Comparison of ENCODE assay signal across 8 mouse cellular contexts in genomic region chr13:49371428-49371899, GRCm38 (mm10). TPM values are rescaled to one million over a fixed set of nuclear protein-coding genes. Genes with fewer than 3 reads are reported as not detected.
DNase-seq lines count a peak whose midpoint lies in the region; ATAC-seq and TF ChIP-seq lines count a peak whose summit lies in the region.

No protein-coding gene starts in this region.

- WGBS in spleen, adult 2 months, result 21% methylated on average over 3 of the region's 3 CpGs
- 22% methylated on average over 3 of the region's 3 CpGs for WGBS in embryonic facial prominence, embryonic 15.5 days
- 23% methylated on average over 3 of the region's 3 CpGs for WGBS in liver, embryonic 16.5 days (ENCODE audit: insufficient replicate concordance)
- WGBS in neural tube, embryonic 11.5 days, result 33% methylated on average over 3 of the region's 3 CpGs

- peaks cover 10% of the 10 kb centered on the region for H3K36me3 ChIP-seq in spleen, adult 2 months (ENCODE audit: control insufficient read depth, insufficient read depth, low read length)
- H3K36me3 ChIP-seq in embryonic facial prominence, embryonic 15.5 days, result peaks cover 27% of the 10 kb centered on the region
- H3K36me3 ChIP-seq in liver, embryonic 16.5 days (ENCODE audit: control insufficient read depth, insufficient read depth), result peaks cover 2% of the 10 kb centered on the region; the same call in 1 of the 2 replicates
- H3K36me3 ChIP-seq in neural tube, embryonic 11.5 days (ENCODE audit: control insufficient read depth, insufficient read depth, low read length), result peaks cover 4% of the 10 kb centered on the region; the same call in 1 of the 2 replicates

- intact Hi-C loops in heart, postnatal 14 days (cut with DNase I), result loop anchor here (10.0 kb wide), 1 partner anchor 157 kb away; the partner anchor contains the start of gene Card19

- no peaks in the 10 kb centered on the region for H3K9me3 ChIP-seq in embryonic facial prominence, embryonic 15.5 days (replicated peaks)
- H3K9me3 ChIP-seq in liver, embryonic 16.5 days (replicated peaks; ENCODE audit: control insufficient read depth, low read length), result no peaks in the 10 kb centered on the region
- no peaks in the 10 kb centered on the region for H3K9me3 ChIP-seq in neural tube, embryonic 11.5 days (ENCODE audit: control insufficient read depth, low read length)

- peak overlapping the region; percentile 49 for H3K27ac ChIP-seq in spleen, adult 2 months (ENCODE audit: insufficient read depth, low read length)
- H3K27ac ChIP-seq in embryonic facial prominence, embryonic 15.5 days (replicated peaks), result 0 out of 2 replicates have a peak overlapping the region, but pooled peaks have one; percentile 48
- peak overlapping the region; percentile 48 for H3K27ac ChIP-seq in liver, embryonic 16.5 days (ENCODE audit: low read length)
- peak overlapping the region; percentile 67 for H3K27ac ChIP-seq in neural tube, embryonic 11.5 days (ENCODE audit: low read depth, low read length)

- DNase-seq in spleen, adult 2 months (ENCODE audit: low read depth in 1 of 2, low spot score in 2 of 2), result peak in 1 of 2 experiments; percentile 45
- DNase-seq in spleen, postnatal 14 days (ENCODE audit: low spot score in 2 of 2), result no peak
- peak; percentile 79 for DNase-seq in heart, postnatal 14 days
- peak; percentile 91 for DNase-seq in kidney, postnatal 14 days
- DNase-seq in neural tube, embryonic 11.5 days (ENCODE audit: low spot score), result peak; percentile 36
- peak; percentile 77 for DNase-seq in thymus, postnatal 4 days

- no peaks in the 10 kb centered on the region for H3K27me3 ChIP-seq in spleen, adult 2 months (ENCODE audit: control insufficient read depth, insufficient read depth, low read length)
- H3K27me3 ChIP-seq in embryonic facial prominence, embryonic 15.5 days, result no peaks in the 10 kb centered on the region
- no peaks in the 10 kb centered on the region for H3K27me3 ChIP-seq in liver, embryonic 16.5 days (ENCODE audit: control insufficient read depth, insufficient read depth, low read depth, low read length)
- H3K27me3 ChIP-seq in neural tube, embryonic 11.5 days (ENCODE audit: control insufficient read depth, insufficient read depth, low read length), result no peaks in the 10 kb centered on the region

- H3K4me1 ChIP-seq in spleen, adult 2 months (ENCODE audit: control insufficient read depth, insufficient read depth, insufficient read length), result peaks cover 15% of the 10 kb centered on the region; the same call in 1 of the 2 replicates
- peaks cover 12% of the 10 kb centered on the region for H3K4me1 ChIP-seq in embryonic facial prominence, embryonic 15.5 days
- peaks cover 15% of the 10 kb centered on the region for H3K4me1 ChIP-seq in liver, embryonic 16.5 days (ENCODE audit: control insufficient read depth, low read depth, low read length)
- 0 out of 2 replicates have a peak, but pooled peaks cover 2% of the 10 kb centered on the region for H3K4me1 ChIP-seq in neural tube, embryonic 11.5 days (ENCODE audit: control insufficient read depth, insufficient read depth, low read length)

- ATAC-seq in embryonic facial prominence, embryonic 15.5 days (ENCODE audit: insufficient number of reproducible peaks, low FRiP score, low TSS enrichment, low read depth), result peak; percentile 51; the same call in 1 of the 2 replicates
- peak; percentile 78 for ATAC-seq in liver, embryonic 16.5 days (ENCODE audit: low read depth)
- ATAC-seq in neural tube, embryonic 11.5 days (ENCODE audit: insufficient read depth, low FRiP score, low TSS enrichment), result peak; percentile 48; the same call in 1 of the 2 replicates

- TF ChIP-seq POLR2A in spleen, adult 2 months (IDR thresholded peaks at IDR 0.05; ENCODE audit: low read depth, low read length), result no peak

- no peak overlapping the region for H3K4me2 ChIP-seq in embryonic facial prominence, embryonic 15.5 days (replicated peaks)
- no peak overlapping the region for H3K4me2 ChIP-seq in liver, embryonic 16.5 days (ENCODE audit: low read depth, low read length)
- no peak overlapping the region for H3K4me2 ChIP-seq in neural tube, embryonic 11.5 days (ENCODE audit: low read depth)

- no peak for TF ChIP-seq CTCF in spleen, adult 2 months (IDR thresholded peaks at IDR 0.05; ENCODE audit: extremely low read depth, insufficient read depth, insufficient read length, insufficient replicate concordance)

- no peak overlapping the region for H3K4me3 ChIP-seq in spleen, adult 2 months (ENCODE audit: extremely low read depth, insufficient read depth, insufficient read length)
- H3K4me3 ChIP-seq in embryonic facial prominence, embryonic 15.5 days (replicated peaks), result no peak overlapping the region
- H3K4me3 ChIP-seq in liver, embryonic 16.5 days (ENCODE audit: low read depth, low read length), result no peak overlapping the region
- no peak overlapping the region for H3K4me3 ChIP-seq in neural tube, embryonic 11.5 days (ENCODE audit: low read depth, low read length)

- H3K9ac ChIP-seq in embryonic facial prominence, embryonic 15.5 days, result no peak overlapping the region
- H3K9ac ChIP-seq in liver, embryonic 16.5 days (ENCODE audit: low read depth, low read length), result no peak overlapping the region
- H3K9ac ChIP-seq in neural tube, embryonic 11.5 days (ENCODE audit: low read length), result no peak overlapping the region; the same call in 1 of the 2 replicates

RNA-seq across cellular contexts. Expression of gene Bicd2, which starts 30.1 kb away (rescaled TPM):
- polyA plus RNA-seq in spleen, adult 2 months (2012; rRNA removed), result 19.4 and 21.0 TPM in 2 replicates
- 36.0 and 38.7 TPM in 2 replicates for polyA plus RNA-seq in embryonic facial prominence, embryonic 15.5 days (2015; fragmentation: Nextera tagmentation; extraction: Ambion mirVana)
- total RNA-seq in heart, postnatal 14 days (2021), result 10 to 100 TPM; 72.1 to 77.7 TPM
- polyA plus RNA-seq in liver, embryonic 16.5 days (2015; fragmentation: Nextera tagmentation; extraction: Ambion mirVana), result 6.3 and 6.5 TPM in 2 replicates
- 37.1 and 37.4 TPM in 2 replicates for polyA plus RNA-seq in neural tube, embryonic 11.5 days (2014; fragmentation: Nextera tagmentation; extraction: Ambion mirVana)

RNA-seq across cellular contexts. Expression of gene Ippk, which starts 49.6 kb away (rescaled TPM):
- 1.8 and 2.2 TPM in 2 replicates for polyA plus RNA-seq in spleen, adult 2 months (2012; rRNA removed)
- polyA plus RNA-seq in embryonic facial prominence, embryonic 15.5 days (2015; fragmentation: Nextera tagmentation; extraction: Ambion mirVana), result 12.7 and 13.4 TPM in 2 replicates
- 1 to 10 TPM; 7.1 to 7.4 TPM for total RNA-seq in heart, postnatal 14 days (2021)
- polyA plus RNA-seq in liver, embryonic 16.5 days (2015; fragmentation: Nextera tagmentation; extraction: Ambion mirVana), result 6.6 and 6.8 TPM in 2 replicates
- 16.2 and 19.7 TPM in 2 replicates for polyA plus RNA-seq in neural tube, embryonic 11.5 days (2014; fragmentation: Nextera tagmentation; extraction: Ambion mirVana)

RNA-seq across cellular contexts. Expression of gene Fgd3, which starts 51.4 kb away (rescaled TPM):
- 21.3 and 22.0 TPM in 2 replicates for polyA plus RNA-seq in spleen, adult 2 months (2012; rRNA removed)
- polyA plus RNA-seq in embryonic facial prominence, embryonic 15.5 days (2015; fragmentation: Nextera tagmentation; extraction: Ambion mirVana), result 0.45 and 0.65 TPM in 2 replicates
- total RNA-seq in heart, postnatal 14 days (2021), result 1 to 10 TPM in 1 of 2 experiments, under 1 TPM in 1; 0.79 to 1.5 TPM
- 0.67 and 0.70 TPM in 2 replicates for polyA plus RNA-seq in liver, embryonic 16.5 days (2015; fragmentation: Nextera tagmentation; extraction: Ambion mirVana)
- polyA plus RNA-seq in neural tube, embryonic 11.5 days (2014; fragmentation: Nextera tagmentation; extraction: Ambion mirVana), result 1.1 and 1.2 TPM in 2 replicates

Comparison
In these comparisons a context has a peak if more than half of its experiments do, and no peak if none do; other contexts are left out.
1. DNase-seq: peak in heart, postnatal 14 days (2 of 2), kidney, postnatal 14 days (single experiment), neural tube, embryonic 11.5 days (single experiment) and thymus, postnatal 4 days (single experiment); none in spleen, postnatal 14 days (0 of 2).
2. RNA of gene Fgd3, which starts 51.4 kb away (polyA plus RNA-seq): 21.3 to 22.0 TPM in spleen, adult 2 months; 1.1 to 1.2 TPM in neural tube, embryonic 11.5 days, 0.67 to 0.70 TPM in liver, embryonic 16.5 days and 0.45 to 0.65 TPM in embryonic facial prominence, embryonic 15.5 days; every median in the first group is over 10 times any median in the second.
3. Peak in every context shown above with its lines, with median percentiles within 50 percentile points of each other: H3K27ac ChIP-seq and ATAC-seq.